Mouse (Mus musculus) spleen, adult 12 weeks (tissue): ENCODE results near the gene Apbb1.

Source experiments
- DNase-seq: peaks from one replicate; pipeline ENCODE4 v3.0.0; 2022; ENCODE audit warnings: low spot score

The Apbb1 gene

DNA sequence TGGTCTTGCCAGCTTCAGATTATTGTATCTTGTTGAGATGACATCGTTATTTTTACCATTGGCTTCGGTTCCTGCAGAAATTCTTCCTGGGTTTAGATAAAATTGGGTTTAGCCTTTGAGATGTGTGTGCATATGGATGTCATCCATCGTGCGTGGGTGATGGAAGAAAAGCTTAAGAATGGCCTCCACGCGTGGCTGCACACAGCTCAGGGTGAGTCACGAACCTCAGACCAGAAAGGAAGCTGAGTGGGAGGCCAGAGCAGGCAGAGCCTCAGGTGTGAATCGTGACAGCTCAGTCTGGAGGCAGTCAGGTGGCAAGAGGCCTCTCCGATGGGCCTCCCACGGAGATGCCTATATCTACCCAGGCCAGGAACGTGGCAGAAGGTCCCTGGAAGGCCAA is 62.1 kb downstream of the Apbb1 start:
- DNase-seq: no peak

DNA sequence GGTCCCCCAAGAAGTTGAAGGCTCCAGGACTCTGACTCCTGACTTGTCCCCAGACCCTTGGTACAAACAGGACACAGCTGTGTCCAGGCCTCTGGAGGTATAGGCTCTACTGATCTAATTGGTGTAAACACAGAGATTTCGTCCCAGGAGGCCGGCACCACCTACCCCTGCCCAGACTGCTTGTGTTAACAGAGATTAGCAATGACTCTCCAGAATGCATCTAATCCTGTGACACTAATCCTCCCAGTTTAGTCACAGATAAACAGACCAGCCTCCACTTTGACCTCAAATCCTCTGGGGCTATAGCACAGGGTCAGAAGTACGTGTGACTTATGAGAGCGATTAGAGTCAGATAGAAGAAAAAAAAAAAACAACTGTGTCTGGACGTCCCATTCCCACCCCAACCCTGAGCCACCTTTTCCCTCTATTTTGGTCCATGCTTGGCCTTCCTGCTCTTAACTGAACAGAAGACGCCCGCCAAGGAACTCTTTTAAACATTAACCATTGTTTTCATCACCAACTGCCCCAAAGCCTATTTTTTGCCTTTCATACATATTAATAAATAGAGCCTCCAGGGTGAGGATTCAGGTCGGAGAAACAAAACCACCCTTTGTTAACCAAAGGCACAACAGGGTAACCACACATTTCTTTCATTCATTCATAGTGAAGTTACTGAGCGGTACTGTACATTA is 64.6 kb downstream of the Apbb1 start:
- no peak for DNase-seq

GRCm38 (mm10) chr7:105515178-105515577 is 66.3 kb downstream of the Apbb1 start:
- peak; percentile 7 for DNase-seq

DNA sequence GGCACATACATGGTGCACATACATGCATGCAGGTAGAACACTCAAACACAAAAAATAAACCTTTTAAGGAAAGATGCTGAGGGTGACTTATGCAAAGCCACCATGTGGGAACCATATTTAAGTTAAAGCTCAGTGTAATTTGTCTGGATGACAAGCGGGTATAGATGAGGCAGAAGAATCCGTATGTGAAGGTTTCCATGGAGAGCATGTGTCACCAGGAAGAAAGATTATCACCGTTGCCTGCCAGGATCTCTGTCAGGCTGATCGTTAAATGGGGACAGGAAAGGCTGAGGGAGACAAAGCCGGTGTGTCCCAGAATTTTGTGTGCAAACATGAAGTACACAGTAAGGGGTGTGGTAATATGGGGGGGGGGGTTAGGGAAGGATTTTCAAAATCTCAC is 66.9 kb downstream of the Apbb1 start:
- no peak for DNase-seq

GRCm38 (mm10) chr7:105513845-105514291 is 67.6 kb downstream of the Apbb1 start:
- DNase-seq: no peak

- DNase-seq: no peak
These were observed 71.3 kb downstream of the Apbb1 start for GRCm38 (mm10) chr7:105510143-105510542.
